Mouse (Mus musculus) megakaryocyte, embryonic 14.5 days (primary cell): ENCODE results near the gene Impg2. TPM values are rescaled to one million over a fixed set of nuclear protein-coding genes. Genes with fewer than 3 reads are reported as not detected.

Experiments used
- H3K27me3 ChIP-seq: replicated peaks from 2 replicates; pipeline ENCODE3; 2012; ENCODE audit warnings: inconsistent platforms
- H3K36me3 ChIP-seq: replicated peaks from 2 replicates; pipeline ENCODE3; 2012; ENCODE audit warnings: low read length, inconsistent platforms, mixed read lengths
- H3K4me1 ChIP-seq: 2 replicates; pipeline ENCODE4 v1.6.1; 2012; ENCODE audit warnings: inconsistent platforms
- H3K4me3 ChIP-seq: replicated peaks from 2 replicates; pipeline ENCODE3; 2012; ENCODE audit warnings: moderate library complexity, mild to moderate bottlenecking, inconsistent platforms
- H3K9me3 ChIP-seq: 2 replicates; pipeline ENCODE4 v1.6.1; 2012; ENCODE audit warnings: inconsistent platforms
- FLI1 ChIP-seq: IDR thresholded peaks from 2 replicates; pipeline ENCODE4 v1.6.1; 2012; ENCODE audit warnings: low read length, inconsistent platforms, mixed read lengths
- GATA1 ChIP-seq: IDR thresholded peaks from 3 replicates; pipeline ENCODE4 v1.6.1; 2012; ENCODE audit warnings: mixed read lengths, low read length, inconsistent platforms, borderline replicate concordance
- polyA plus RNA-seq: library from polyadenylated mRNA; stranded (reverse); fragments of >175 nt; gene quantifications from 2 replicates; pipeline ENCODE4 v1.2.3, GENCODE M21; 2012; ENCODE audit warnings: low replicate concordance; ENCODE audit not compliant: insufficient read depth

Impg2 gene
- polyA plus RNA-seq, 1 experiment, result not detected

GRCm38 (mm10) chr16:56295888-56296648 is 92.0 kb downstream of the Impg2 start:
- Histone ChIP-seq H3K36me3 (no peaks in the 10 kb centered on the region), H3K9me3 (no peaks in the 10 kb centered on the region), H3K4me3 (no peak overlapping the region), H3K4me1 (no peaks in the 10 kb centered on the region), H3K27me3 (no peaks in the 10 kb centered on the region)
- TF ChIP-seq GATA1 (no peak), FLI1 (no peak)

- Histone ChIP-seq H3K27me3 (no peaks in the 10 kb centered on the region), H3K36me3 (no peaks in the 10 kb centered on the region), H3K4me1 (no peaks in the 10 kb centered on the region), H3K4me3 (no peak overlapping the region), H3K9me3 (no peaks in the 10 kb centered on the region)
- TF ChIP-seq FLI1, result no peak
- no peak for TF ChIP-seq GATA1
Measured at GRCm38 (mm10) chr16:56298248-56298647, 94.1 kb downstream of the Impg2 start.

GRCm38 (mm10) chr16:56298836-56299235 is 94.7 kb downstream of the Impg2 start:
- TF ChIP-seq GATA1 (no peak), FLI1 (no peak)
- no peaks in the 10 kb centered on the region for H3K9me3 ChIP-seq
- H3K4me3 ChIP-seq, result no peak overlapping the region
- no peaks in the 10 kb centered on the region for H3K4me1 ChIP-seq
- H3K36me3 ChIP-seq, result no peaks in the 10 kb centered on the region
- H3K27me3 ChIP-seq, result no peaks in the 10 kb centered on the region

GRCm38 (mm10) chr16:56302996-56303395 is 98.9 kb downstream of the Impg2 start:
- TF ChIP-seq FLI1 (no peak), GATA1 (no peak)
- no peaks in the 10 kb centered on the region for H3K4me1 ChIP-seq
- H3K27me3 ChIP-seq, result no peaks in the 10 kb centered on the region
- H3K36me3 ChIP-seq, result no peaks in the 10 kb centered on the region
- H3K9me3 ChIP-seq, result no peaks in the 10 kb centered on the region
- no peak overlapping the region for H3K4me3 ChIP-seq

DNA sequence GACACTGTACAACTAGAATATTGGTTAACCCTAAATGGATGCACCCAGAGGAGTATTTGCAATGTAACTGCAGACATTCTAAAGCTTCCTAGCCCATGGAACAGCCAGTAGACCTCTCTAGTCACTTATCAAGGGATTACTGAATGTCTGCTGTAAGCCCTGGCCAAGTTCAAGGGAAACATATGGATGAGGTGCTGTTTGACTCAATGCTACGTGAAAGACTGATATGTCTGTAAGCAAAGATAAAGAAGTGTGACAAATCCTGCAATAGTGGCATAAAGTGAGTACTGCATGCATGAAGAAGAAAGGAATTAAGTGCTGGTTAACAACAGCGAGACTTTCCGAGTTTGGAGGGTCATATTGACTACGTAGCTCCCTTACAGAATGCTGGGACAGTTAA is 100.1 kb downstream of the Impg2 start:
- H3K4me1 ChIP-seq, result no peaks in the 10 kb centered on the region
- H3K4me3 ChIP-seq, result no peak overlapping the region
- TF ChIP-seq FLI1 (no peak), GATA1 (no peak)
- H3K36me3 ChIP-seq, result no peaks in the 10 kb centered on the region
- no peaks in the 10 kb centered on the region for H3K27me3 ChIP-seq
- H3K9me3 ChIP-seq, result no peaks in the 10 kb centered on the region

DNA sequence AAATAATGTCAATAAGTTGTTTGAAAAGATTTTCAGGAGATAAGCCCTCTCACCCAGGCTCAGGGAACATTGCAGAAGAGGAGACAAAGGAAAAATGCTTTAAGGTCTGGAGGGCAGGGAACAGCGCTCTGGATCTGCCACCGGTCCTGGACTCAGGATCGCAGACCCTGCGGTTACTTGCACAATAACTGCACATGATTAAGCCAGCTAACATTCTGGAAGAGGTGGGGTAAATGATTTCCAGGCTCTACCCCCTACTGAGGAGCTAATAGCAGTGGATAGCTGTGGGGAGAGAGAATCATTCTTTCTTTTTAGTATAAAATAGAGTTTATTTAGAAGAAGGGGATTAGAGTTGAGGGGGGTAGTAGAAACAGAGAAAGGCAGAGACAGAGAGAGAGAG is 103.5 kb downstream of the Impg2 start:
- H3K36me3 ChIP-seq, result no peaks in the 10 kb centered on the region
- no peaks in the 10 kb centered on the region for H3K4me1 ChIP-seq
- TF ChIP-seq FLI1 (no peak), GATA1 (no peak)
- H3K4me3 ChIP-seq, result no peak overlapping the region
- H3K27me3 ChIP-seq, result no peaks in the 10 kb centered on the region
- H3K9me3 ChIP-seq, result no peaks in the 10 kb centered on the region

GRCm38 (mm10) chr16:56311291-56311690 is 107.2 kb downstream of the Impg2 start:
- no peak for TF ChIP-seq FLI1
- no peak for TF ChIP-seq GATA1
- H3K27me3 ChIP-seq, result no peaks in the 10 kb centered on the region
- no peaks in the 10 kb centered on the region for H3K4me1 ChIP-seq
- no peak overlapping the region for H3K4me3 ChIP-seq
- H3K9me3 ChIP-seq, result no peaks in the 10 kb centered on the region
- H3K36me3 ChIP-seq, result no peaks in the 10 kb centered on the region

Other genes starting within 250 kb of the Impg2 start
- 47.3 and 75.6 TPM in 2 replicates for gene Rpl24, start 238.0 kb upstream of the Impg2 start, polyA plus RNA-seq
- gene Zbtb11, start 230.4 kb upstream of the Impg2 start, polyA plus RNA-seq, result 0.99 and 1.0 TPM in 2 replicates
- 4.1 and 30.0 TPM in 2 replicates for gene Pcnp, start 174.6 kb upstream of the Impg2 start, polyA plus RNA-seq
- gene Trmt10c, start 166.5 kb upstream of the Impg2 start, polyA plus RNA-seq, result 2.4 and 5.3 TPM in 2 replicates
- gene Senp7, start 156.0 kb upstream of the Impg2 start, polyA plus RNA-seq, result 7.9 TPM in 1 of 2 replicates, not detected in the other